Mouse (Mus musculus) liver, embryonic 11.5 days (tissue): ENCODE results near the gene Myo9a. TPM values are rescaled to one million over a fixed set of nuclear protein-coding genes. Genes with fewer than 3 reads are reported as not detected.
A peak's percentile ranks its signal among the peaks of the same experiment; 100 is the strongest.

Experiments
- ATAC-seq: fragments of 200-750 bp; cut with Nextera tagmentation; replicated peaks from 2 replicates; pipeline ENCODE4 v1.8.0; 2017; ENCODE audit warnings: moderate number of reproducible peaks, mild to moderate bottlenecking, moderate TSS enrichment, moderate library complexity; ENCODE audit not compliant: low FRiP score
- DNase-seq: peaks from one replicate; pipeline ENCODE4 v3.0.0-alpha.2; 2017; ENCODE audit warnings: low spot score
- H3K27ac ChIP-seq: fragments of 300-500 bp; sonication (generic); 2 replicates; pipeline ENCODE4 v1.5.1; 2014; ENCODE audit warnings: mild to moderate bottlenecking, low read depth, low read length, control low read depth
- H3K27me3 ChIP-seq: fragments of 300-500 bp; sonication (generic); replicated peaks from 2 replicates; pipeline ENCODE4 v1.6.1; 2014; ENCODE audit warnings: low read length, mixed read lengths; ENCODE audit not compliant: control insufficient read depth, insufficient read depth
- H3K36me3 ChIP-seq: fragments of 300-500 bp; sonication (generic); 2 replicates; pipeline ENCODE4 v1.6.1; 2014; ENCODE audit warnings: mild to moderate bottlenecking, low read length, moderate library complexity, mixed read lengths; ENCODE audit not compliant: control insufficient read depth, insufficient read depth
- H3K4me1 ChIP-seq: fragments of 300-500 bp; sonication (generic); replicated peaks from 2 replicates; pipeline ENCODE4 v1.6.1; 2014; ENCODE audit warnings: low read length, mixed read lengths; ENCODE audit not compliant: control insufficient read depth, insufficient read depth
- H3K4me2 ChIP-seq: fragments of 300-500 bp; sonication (generic); 2 replicates; pipeline ENCODE4 v1.6.1; 2014; ENCODE audit warnings: mild to moderate bottlenecking, control low read depth, moderate library complexity
- H3K4me3 ChIP-seq: fragments of 300-500 bp; sonication (generic); 2 replicates; pipeline ENCODE4 v1.5.1; 2014; ENCODE audit warnings: low read depth, low read length, control low read depth
- H3K9ac ChIP-seq: fragments of 300-500 bp; sonication (generic); 2 replicates; pipeline ENCODE4 v1.6.1; 2014; ENCODE audit warnings: low read depth, low read length, control low read depth
- H3K9me3 ChIP-seq: fragments of 300-500 bp; sonication (generic); 2 replicates; pipeline ENCODE4 v1.6.1; 2016; ENCODE audit warnings: low read length, inconsistent platforms, mixed read lengths; ENCODE audit not compliant: control insufficient read depth
- WGBS: fragments of 180-500 bp; shearing (Covaris S2); extraction: QIAGEN DNeasy Blood & Tissue Kit; methylation state at CpG from one replicate; pipeline ENCODE4 v1.1.7; 2014; 5-methylcytosine and 5-hydroxymethylcytosine counted together
- polyA plus RNA-seq: library from polyadenylated mRNA; unstranded; fragments of >200 nt; fragmentation: Nextera tagmentation; extraction: Ambion mirVana; gene quantifications from 2 replicates; pipeline ENCODE4 v1.2.1, GENCODE M21; 2014

Gene Myo9a
- 7.0 and 8.1 TPM in 2 replicates for polyA plus RNA-seq

DNA sequence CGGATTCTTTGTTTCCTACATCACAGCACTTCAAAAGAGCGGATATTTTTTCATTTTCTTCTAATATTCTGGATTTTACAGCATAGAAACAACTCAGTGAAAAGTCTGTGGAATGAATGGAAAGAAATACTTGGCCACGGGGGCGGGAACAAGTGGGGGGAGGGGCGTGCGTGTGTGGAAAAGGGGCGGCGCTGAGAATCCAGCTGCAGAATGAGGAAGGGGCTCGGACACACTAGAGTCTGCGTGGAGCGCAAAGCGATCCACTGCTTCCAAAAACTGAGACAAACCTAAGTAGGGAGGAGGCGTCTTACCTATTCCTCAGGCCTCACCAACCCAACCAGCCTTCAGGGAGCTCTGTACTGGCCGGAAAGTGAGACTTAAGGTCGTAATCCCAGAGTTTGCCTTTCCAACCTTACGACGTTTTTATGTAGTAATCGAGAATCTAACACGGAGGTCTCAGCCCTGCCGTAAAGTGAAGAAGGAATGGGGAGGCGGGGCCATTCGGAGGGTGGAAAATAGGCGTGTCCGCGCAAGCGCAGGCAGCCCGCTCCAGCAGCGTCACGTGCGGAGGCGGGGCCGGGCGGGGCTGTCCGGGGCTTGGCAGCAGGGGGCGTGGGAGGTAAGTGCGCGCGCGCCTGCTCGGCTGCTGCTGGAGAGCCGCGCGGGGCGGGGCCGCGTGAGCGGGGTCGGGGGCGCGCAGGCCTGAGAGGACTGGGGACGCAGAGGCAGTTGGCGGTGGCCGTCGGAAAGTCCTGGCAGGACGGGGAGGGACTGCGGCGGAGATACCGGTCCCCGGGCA, at the start of gene Myo9a, which contains the start of gene Senp8:
TSS of gene Myo9a (plus strand) at position 630 of the 799 bp plus-strand sequence.
TSS of gene Senp8 (minus strand) at position 444 of the 799 bp plus-strand sequence.
- Histone ChIP-seq H3K36me3 (no peaks in the 10 kb centered on the region), H3K4me3 (peak within 1 kb of the TSS; percentile 85), H3K27me3 (no peaks in the 10 kb centered on the region), H3K4me1 (peaks cover 13% of the 10 kb centered on the region), H3K9ac (peak within 1 kb of the TSS; percentile 82), H3K9me3 (no peaks in the 10 kb centered on the region), H3K27ac (peak within 1 kb of the TSS; percentile 90), H3K4me2 (peak within 1 kb of the TSS; percentile 81)
- DNase-seq (peak; percentile 100), ATAC-seq (peak; percentile 91)
- under 1% methylated on average over 59 of the region's 59 CpGs for WGBS

DNA sequence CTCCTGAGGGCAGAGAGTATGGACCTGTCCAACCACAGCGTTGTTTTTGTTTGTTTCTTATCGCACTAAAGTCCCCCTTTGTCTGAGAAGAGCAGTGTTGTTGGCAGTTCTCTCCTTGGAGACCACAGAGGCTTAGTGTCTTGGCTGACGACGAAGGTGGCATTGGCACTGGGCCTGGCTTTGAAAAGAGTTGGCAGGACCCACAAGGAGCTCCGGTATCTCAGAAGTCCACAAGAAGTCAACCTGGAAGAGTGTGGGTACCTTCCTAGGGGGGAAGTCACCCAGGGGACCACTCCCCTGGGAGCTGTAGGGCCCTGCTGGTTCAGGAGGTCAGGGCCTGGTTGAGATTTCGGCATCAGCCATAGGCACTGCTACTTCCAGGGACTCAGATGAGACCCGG, 49.6 kb upstream of the Myo9a start:
- no peak for DNase-seq
- 84% methylated on average over 7 of the region's 7 CpGs for WGBS

GRCm38 (mm10) chr9:59703099-59703498, 47.6 kb upstream of the Myo9a start:
- no peaks in the 10 kb centered on the region for H3K27me3 ChIP-seq
- no peak overlapping the region for H3K9ac ChIP-seq
- H3K4me2 ChIP-seq: no peak overlapping the region
- no peaks in the 10 kb centered on the region for H3K36me3 ChIP-seq
- H3K4me3 ChIP-seq: no peak overlapping the region
- no peak for DNase-seq
- no peak for ATAC-seq
- H3K9me3 ChIP-seq: no peaks in the 10 kb centered on the region
- H3K4me1 ChIP-seq: no peaks in the 10 kb centered on the region
- 71% methylated on average over 6 of the region's 6 CpGs for WGBS
- no peak overlapping the region for H3K27ac ChIP-seq

More for the DNA sequence above, 49.6 kb upstream of the Myo9a start:
- H3K27me3 ChIP-seq: no peaks in the 10 kb centered on the region; the same call in 1 of the 2 replicates
- no peak for ATAC-seq
- H3K9ac ChIP-seq: no peak overlapping the region
- H3K9me3 ChIP-seq: no peaks in the 10 kb centered on the region
- no peaks in the 10 kb centered on the region for H3K4me1 ChIP-seq
- H3K27ac ChIP-seq: no peak overlapping the region
- H3K4me3 ChIP-seq: no peak overlapping the region
- no peak overlapping the region for H3K4me2 ChIP-seq
- no peaks in the 10 kb centered on the region for H3K36me3 ChIP-seq

DNA sequence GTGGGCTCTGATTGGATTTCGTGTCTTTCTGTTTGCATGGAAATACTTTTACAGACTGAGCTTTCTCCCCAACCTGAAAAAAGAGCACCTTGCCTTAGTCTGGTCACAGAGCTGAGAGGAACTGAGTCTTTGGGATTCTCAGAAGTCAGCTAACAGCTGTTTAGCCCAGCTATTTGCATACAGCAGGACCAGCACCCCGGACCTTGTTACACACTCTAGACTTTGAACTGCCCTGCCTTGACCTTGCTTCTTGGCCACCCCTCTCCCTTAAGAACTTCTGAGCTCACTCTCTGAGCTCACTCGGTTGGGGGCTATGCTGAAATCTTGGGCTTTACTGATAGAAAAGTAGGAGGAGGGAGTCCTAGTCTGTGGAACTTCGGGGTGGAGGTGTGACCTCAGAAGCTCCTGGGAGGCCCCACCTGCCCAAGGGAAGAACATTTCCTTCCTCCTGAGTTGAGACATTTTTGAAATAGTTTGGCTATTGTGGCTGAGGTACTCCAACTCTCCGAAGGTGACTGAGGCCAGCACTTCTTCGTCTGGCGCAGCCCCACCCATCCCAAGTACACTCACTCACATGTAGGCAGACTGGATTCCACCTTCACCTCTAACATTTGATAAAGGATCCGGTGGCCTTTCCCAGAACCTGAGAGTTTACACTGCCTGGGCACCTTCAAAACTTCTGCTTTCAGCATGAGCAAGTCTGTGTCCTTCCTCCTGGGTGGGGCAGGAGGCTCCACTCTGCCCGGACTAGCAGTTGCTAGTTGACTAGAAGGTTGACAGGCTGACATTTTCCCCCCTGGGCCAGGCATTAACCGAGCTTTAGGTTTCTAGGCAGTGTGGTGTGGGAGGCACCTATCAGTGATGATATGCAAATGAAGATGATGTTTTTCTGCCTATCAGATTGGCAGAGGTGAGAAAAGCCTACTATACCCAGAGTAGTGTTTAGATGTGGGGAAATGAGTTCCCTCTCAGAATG, 43.6 kb upstream of the Myo9a start:
- Histone ChIP-seq H3K27ac (no peak overlapping the region), H3K9me3 (no peaks in the 10 kb centered on the region), H3K4me1 (no peaks in the 10 kb centered on the region), H3K27me3 (no peaks in the 10 kb centered on the region; the same call in 1 of the 2 replicates), H3K4me3 (no peak overlapping the region), H3K9ac (no peak overlapping the region), H3K36me3 (no peaks in the 10 kb centered on the region), H3K4me2 (no peak overlapping the region)
- ATAC-seq (no peak), DNase-seq (no peak)
- WGBS: 49% methylated on average over 10 of the region's 10 CpGs

DNA sequence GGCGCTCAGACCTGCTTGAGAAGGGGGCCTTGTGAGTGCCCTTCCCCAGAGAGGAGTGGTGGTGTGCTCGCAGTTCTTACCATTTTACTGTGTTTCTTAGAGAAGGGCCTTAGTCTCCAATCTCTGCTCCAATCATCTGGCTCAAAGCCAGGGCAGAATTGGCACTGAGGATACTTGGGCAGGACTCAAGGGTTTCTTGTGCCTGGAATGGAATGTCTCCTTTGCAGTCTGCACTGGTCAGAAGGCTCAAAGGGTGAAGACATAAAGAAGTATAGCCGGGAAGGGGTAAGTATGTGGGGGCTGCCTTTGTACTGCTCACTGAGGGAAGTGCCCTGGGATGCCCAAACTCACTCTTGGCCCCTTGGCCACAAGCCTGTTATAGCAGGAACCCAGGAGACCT, 41.5 kb upstream of the Myo9a start:
- Histone ChIP-seq H3K4me1 (no peaks in the 10 kb centered on the region), H3K9me3 (no peaks in the 10 kb centered on the region), H3K36me3 (no peaks in the 10 kb centered on the region), H3K4me2 (no peak overlapping the region), H3K27me3 (no peaks in the 10 kb centered on the region; the same call in 1 of the 2 replicates), H3K4me3 (no peak overlapping the region), H3K9ac (no peak overlapping the region), H3K27ac (no peak overlapping the region)
- no peak for ATAC-seq
- no peak for DNase-seq
- 73% methylated on average over 3 of the region's 3 CpGs for WGBS

DNA sequence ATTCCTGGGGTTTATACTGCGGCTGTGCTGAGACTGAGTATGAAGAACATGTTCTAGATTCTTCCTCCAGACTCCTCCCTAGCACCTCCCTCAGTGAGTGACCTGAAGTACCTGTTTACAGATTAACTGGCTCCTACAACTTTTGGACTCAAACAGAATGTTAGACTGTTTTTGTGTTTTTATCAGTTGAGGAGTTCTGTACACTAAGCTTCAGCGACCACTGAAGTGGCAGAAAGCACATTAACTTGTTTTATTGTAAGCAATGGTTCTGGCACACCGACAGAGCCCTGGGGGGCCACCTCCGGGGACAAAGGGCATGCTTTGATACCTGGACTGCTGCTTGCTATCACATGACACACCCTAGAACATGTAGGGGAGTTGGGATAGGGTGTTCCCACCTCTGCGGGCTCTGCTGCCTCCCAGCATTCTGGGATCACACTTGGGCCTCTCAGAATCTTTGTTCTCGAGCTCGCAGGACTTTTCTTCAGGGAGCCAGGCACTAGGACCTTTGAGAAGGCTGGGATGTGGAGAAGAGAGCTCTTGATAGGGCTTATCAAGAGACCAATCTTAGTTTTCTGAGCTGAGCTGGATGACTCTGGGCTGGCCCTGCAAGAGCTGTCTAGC, 34.3 kb upstream of the Myo9a start:
- H3K27ac ChIP-seq: no peak overlapping the region
- H3K27me3 ChIP-seq: no peaks in the 10 kb centered on the region; the same call in 1 of the 2 replicates
- no peaks in the 10 kb centered on the region for H3K9me3 ChIP-seq
- WGBS: 67% methylated on average over 7 of the region's 7 CpGs
- H3K4me1 ChIP-seq: no peaks in the 10 kb centered on the region
- DNase-seq (no peak), ATAC-seq (no peak)
- no peaks in the 10 kb centered on the region for H3K36me3 ChIP-seq
- H3K4me3 ChIP-seq: no peak overlapping the region
- H3K9ac ChIP-seq: no peak overlapping the region
- H3K4me2 ChIP-seq: no peak overlapping the region

GRCm38 (mm10) chr9:59718237-59718636, 32.5 kb upstream of the Myo9a start:
- Histone ChIP-seq H3K36me3 (no peaks in the 10 kb centered on the region), H3K27me3 (no peaks in the 10 kb centered on the region), H3K9ac (no peak overlapping the region), H3K27ac (no peak overlapping the region), H3K9me3 (no peaks in the 10 kb centered on the region), H3K4me3 (no peak overlapping the region), H3K4me1 (no peaks in the 10 kb centered on the region), H3K4me2 (no peak overlapping the region)
- DNase-seq (no peak), ATAC-seq (no peak)
- WGBS: 84% methylated on average over 4 of the region's 4 CpGs

- H3K9me3 ChIP-seq: no peaks in the 10 kb centered on the region
- WGBS: 80% methylated on average over 5 of the region's 5 CpGs
- H3K4me3 ChIP-seq: no peak overlapping the region
- H3K27ac ChIP-seq: no peak overlapping the region
- no peaks in the 10 kb centered on the region for H3K27me3 ChIP-seq
- no peak overlapping the region for H3K9ac ChIP-seq
- ATAC-seq (no peak), DNase-seq (no peak)
- no peaks in the 10 kb centered on the region for H3K36me3 ChIP-seq
- no peak overlapping the region for H3K4me2 ChIP-seq
- no peaks in the 10 kb centered on the region for H3K4me1 ChIP-seq
Measured at GRCm38 (mm10) chr9:59721144-59721543, 29.6 kb upstream of the Myo9a start.
